Mouse (Mus musculus): Measurements from ENCODE around the gene Fxyd3.

DNA sequence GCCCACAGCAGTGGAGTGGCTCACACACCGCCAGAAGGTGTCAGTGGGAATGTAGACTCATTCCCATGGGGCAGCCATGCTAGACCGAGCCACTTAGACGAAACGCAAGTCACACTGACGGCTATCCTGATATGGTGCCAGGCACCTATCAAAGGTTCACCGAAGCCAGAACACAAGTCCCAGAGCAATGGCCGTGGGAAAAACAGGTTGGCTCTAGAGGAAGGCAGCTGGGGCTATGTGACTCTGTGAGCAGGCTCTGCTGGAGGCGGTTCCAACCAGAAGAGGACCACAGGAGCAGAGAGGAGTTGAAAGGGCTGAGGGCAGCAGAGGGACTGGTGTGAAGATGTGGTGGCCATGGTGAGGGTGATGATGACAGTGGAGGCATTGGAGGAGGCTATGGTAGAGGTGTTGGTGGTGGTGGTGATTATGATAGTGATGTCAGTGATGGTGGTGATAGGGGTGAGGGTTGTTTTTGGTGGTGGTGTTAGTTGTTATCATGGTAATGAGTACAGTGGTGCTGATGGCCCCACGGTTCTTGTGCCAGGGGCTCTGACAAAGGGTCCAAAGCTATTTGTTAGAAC, 9.8 kb upstream of the Fxyd3 start:
- no peak for TF ChIP-seq POLR2A (IDR thresholded peaks at IDR 0.05; ENCODE audit: control insufficient read depth, low read depth, low read length)
- TF ChIP-seq CTCF (IDR thresholded peaks at IDR 0.05; ENCODE audit: control insufficient read depth, insufficient read depth, insufficient replicate concordance, low read depth, low read length) = no peak

All from testis, adult 2 months (tissue).